Mouse (Mus musculus) stomach, postnatal 0 days (tissue): ENCODE data around the gene Ankfn1. TPM values are rescaled to one million over a fixed set of nuclear protein-coding genes. Genes with fewer than 3 reads are reported as not detected.

Experiments used
- ATAC-seq: fragments of 200-750 bp; cut with Nextera tagmentation; 2 replicates; pipeline ENCODE4 v1.8.0; 2017; ENCODE audit not compliant: low FRiP score, low TSS enrichment
- DNase-seq: peaks from one replicate; pipeline ENCODE4 v3.0.0-alpha.2; 2016; ENCODE audit warnings: low spot score
- H3K27ac ChIP-seq: fragments of 300-500 bp; sonication (generic); replicated peaks from 2 replicates; pipeline ENCODE4 v1.5.1; 2014; ENCODE audit warnings: mild to moderate bottlenecking, control low read depth
- H3K27me3 ChIP-seq: fragments of 300-500 bp; sonication (generic); 2 replicates; pipeline ENCODE4 v1.6.1; 2014; ENCODE audit warnings: low read length; ENCODE audit not compliant: control insufficient read depth, insufficient read depth
- H3K36me3 ChIP-seq: fragments of 300-500 bp; sonication (generic); 2 replicates; pipeline ENCODE4 v1.6.1; 2014; ENCODE audit warnings: low read length, mixed read lengths; ENCODE audit not compliant: control insufficient read depth, insufficient read depth
- H3K4me1 ChIP-seq: fragments of 300-500 bp; sonication (generic); replicated peaks from 2 replicates; pipeline ENCODE4 v1.6.1; 2014; ENCODE audit warnings: antibody characterized with exemption; ENCODE audit not compliant: control insufficient read depth, insufficient read depth
- H3K4me2 ChIP-seq: fragments of 300-500 bp; sonication (generic); replicated peaks from 2 replicates; pipeline ENCODE4 v1.6.1; 2014; ENCODE audit warnings: low read depth, mild to moderate bottlenecking, control low read depth, moderate library complexity
- H3K4me3 ChIP-seq: fragments of 300-500 bp; sonication (generic); 2 replicates; pipeline ENCODE4 v1.5.1; 2014; ENCODE audit warnings: low read depth, low read length, control low read depth
- H3K9ac ChIP-seq: fragments of 300-500 bp; sonication (generic); 2 replicates; pipeline ENCODE4 v1.6.1; 2014; ENCODE audit warnings: mild to moderate bottlenecking, low read length, control low read depth, mixed read lengths
- H3K9me3 ChIP-seq: fragments of 300-500 bp; sonication (generic); 2 replicates; pipeline ENCODE4 v1.6.1; 2016; ENCODE audit warnings: low read length; ENCODE audit not compliant: control insufficient read depth
- CTCF ChIP-seq: IDR thresholded peaks from 2 replicates; pipeline ENCODE4 v1.5.1; 2016; ENCODE audit warnings: antibody characterized with exemption, low read depth, mild to moderate bottlenecking, moderate library complexity
- EP300 ChIP-seq: optimal IDR thresholded peaks from 2 replicates; pipeline ENCODE3; 2016; ENCODE audit warnings: antibody characterized with exemption
- WGBS: fragments of 180-500 bp; shearing (Covaris S2); extraction: QIAGEN DNeasy Blood & Tissue Kit; methylation state at CpG from one replicate; pipeline ENCODE4 v1.1.7; 2014; 5-methylcytosine and 5-hydroxymethylcytosine counted together
- polyA plus RNA-seq: library from polyadenylated mRNA; unstranded; fragments of >200 nt; fragmentation: Nextera tagmentation; extraction: Ambion mirVana; gene quantifications from 2 replicates; pipeline ENCODE4 v1.2.1, GENCODE M21; 2015

The Ankfn1 gene
- polyA plus RNA-seq, 1 experiment from 2014 or later, result 0.10 TPM

GRCm38 (mm10) chr11:89419863-89420262 lies 357.6 kb downstream of the Ankfn1 start:
- WGBS, result 90% methylated on average over 2 of the region's 2 CpGs
- Histone ChIP-seq H3K27me3 (no peaks in the 10 kb centered on the region), H3K4me1 (no peaks in the 10 kb centered on the region), H3K4me3 (no peak overlapping the region), H3K36me3 (no peaks in the 10 kb centered on the region), H3K9ac (no peak overlapping the region), H3K27ac (no peak overlapping the region), H3K4me2 (no peak overlapping the region), H3K9me3 (no peaks in the 10 kb centered on the region)
- DNase-seq (no peak), ATAC-seq (no peak)
- TF ChIP-seq EP300, result no peak
- no peak for TF ChIP-seq CTCF

GRCm38 (mm10) chr11:89418644-89419043 lies 358.8 kb downstream of the Ankfn1 start:
- Histone ChIP-seq H3K4me2 (no peak overlapping the region), H3K9ac (no peak overlapping the region), H3K27me3 (no peaks in the 10 kb centered on the region), H3K27ac (no peak overlapping the region), H3K9me3 (no peaks in the 10 kb centered on the region), H3K4me3 (no peak overlapping the region), H3K4me1 (no peaks in the 10 kb centered on the region), H3K36me3 (no peaks in the 10 kb centered on the region)
- TF ChIP-seq CTCF, result no peak
- no peak for TF ChIP-seq EP300
- no peak for DNase-seq
- 55% methylated on average over 12 of the region's 12 CpGs for WGBS
- ATAC-seq, result no peak

GRCm38 (mm10) chr11:89416769-89417168 lies 360.7 kb downstream of the Ankfn1 start:
- Histone ChIP-seq H3K4me3 (no peak overlapping the region), H3K4me2 (no peak overlapping the region), H3K4me1 (no peaks in the 10 kb centered on the region), H3K9ac (no peak overlapping the region), H3K27ac (no peak overlapping the region), H3K9me3 (no peaks in the 10 kb centered on the region), H3K27me3 (no peaks in the 10 kb centered on the region), H3K36me3 (no peaks in the 10 kb centered on the region)
- no peak for TF ChIP-seq CTCF
- no peak for TF ChIP-seq EP300
- no peak for ATAC-seq
- no peak for DNase-seq
- 69% methylated on average over 6 of the region's 6 CpGs for WGBS

- 58% methylated on average over 6 of the region's 6 CpGs for WGBS
- H3K4me3 ChIP-seq, result no peak overlapping the region
- no peaks in the 10 kb centered on the region for H3K36me3 ChIP-seq
- H3K9me3 ChIP-seq, result no peaks in the 10 kb centered on the region
- ATAC-seq (peak; percentile 65; the same call in 1 of the 2 replicates), DNase-seq (no peak)
- no peak overlapping the region for H3K9ac ChIP-seq
- H3K4me1 ChIP-seq, result no peaks in the 10 kb centered on the region
- no peak for TF ChIP-seq EP300
- TF ChIP-seq CTCF, result no peak
- no peak overlapping the region for H3K4me2 ChIP-seq
- H3K27me3 ChIP-seq, result no peaks in the 10 kb centered on the region
- H3K27ac ChIP-seq, result no peak overlapping the region
Measured at GRCm38 (mm10) chr11:89408774-89409173, 368.7 kb downstream of the Ankfn1 start.

- H3K4me1 ChIP-seq, result no peaks in the 10 kb centered on the region
- no peaks in the 10 kb centered on the region for H3K27me3 ChIP-seq
- ATAC-seq (no peak), DNase-seq (no peak)
- H3K9me3 ChIP-seq, result no peaks in the 10 kb centered on the region
- TF ChIP-seq EP300 (no peak), CTCF (peak; percentile 43)
- no peaks in the 10 kb centered on the region for H3K36me3 ChIP-seq
- H3K4me3 ChIP-seq, result no peak overlapping the region
- H3K4me2 ChIP-seq, result no peak overlapping the region
- WGBS, result 81% methylated on average over 1 of the region's 1 CpGs
- H3K9ac ChIP-seq, result no peak overlapping the region
- H3K27ac ChIP-seq, result no peak overlapping the region
Measured at GRCm38 (mm10) chr11:89404489-89404888, 373.0 kb downstream of the Ankfn1 start.

- H3K4me3 ChIP-seq, result no peak overlapping the region
- no peaks in the 10 kb centered on the region for H3K4me1 ChIP-seq
- no peaks in the 10 kb centered on the region for H3K36me3 ChIP-seq
- H3K27ac ChIP-seq, result no peak overlapping the region
- ATAC-seq (no peak), DNase-seq (no peak)
- TF ChIP-seq EP300 (no peak), CTCF (no peak)
- 96% methylated on average over 14 of the region's 14 CpGs for WGBS
- H3K9ac ChIP-seq, result no peak overlapping the region
- no peaks in the 10 kb centered on the region for H3K9me3 ChIP-seq
- no peak overlapping the region for H3K4me2 ChIP-seq
- H3K27me3 ChIP-seq, result no peaks in the 10 kb centered on the region
Measured at GRCm38 (mm10) chr11:89403436-89403835, 374.0 kb downstream of the Ankfn1 start.
